ENCODE assay signal across 18 mouse cellular contexts in genomic region chr10:40185956-40186355, GRCm38 (mm10).
"Had no signal": no experiment of that assay in that cellular context is flagged by ENCODE, and none has a peak within 500 bp of the region (broad histone marks: within the 10 kb centered on the region; RNA-seq: fewer than 3 reads in every experiment).

No protein-coding gene starts in this region.

- H3K4me2 ChIP-seq: lung, embryonic 15.5 days; midbrain, embryonic 11.5 days; midbrain, embryonic 13.5 days; midbrain, embryonic 15.5 days; neural tube, embryonic 12.5 days had no signal

- H3K27ac ChIP-seq: lung, embryonic 15.5 days; macrophage; midbrain, embryonic 13.5 days; midbrain, embryonic 15.5 days; neural tube, embryonic 12.5 days had no signal

- H3K4me1 ChIP-seq: lung, embryonic 15.5 days; midbrain, embryonic 13.5 days; midbrain, embryonic 15.5 days; neural tube, embryonic 12.5 days had no signal

- H3K9me3 ChIP-seq: lung, embryonic 15.5 days; megakaryocyte, embryonic 14.5 days; midbrain, embryonic 13.5 days; midbrain, embryonic 15.5 days; neural tube, embryonic 12.5 days had no signal

- H3K27me3 ChIP-seq: midbrain, embryonic 13.5 days; midbrain, embryonic 15.5 days; neural tube, embryonic 12.5 days had no signal

- H3K9ac ChIP-seq: liver, postnatal 0 days; lung, embryonic 15.5 days; midbrain, embryonic 13.5 days; midbrain, embryonic 15.5 days; neural tube, embryonic 12.5 days had no signal

- H3K36me3 ChIP-seq: lung, embryonic 15.5 days; midbrain, embryonic 13.5 days; midbrain, embryonic 15.5 days; neural tube, embryonic 12.5 days had no signal

- H3K4me3 ChIP-seq: lung, embryonic 15.5 days; megakaryocyte, embryonic 14.5 days; midbrain, embryonic 13.5 days; midbrain, embryonic 15.5 days; neural tube, embryonic 12.5 days had no signal

- ATAC-seq: liver, postnatal 0 days; lung, postnatal 0 days; midbrain, embryonic 13.5 days; midbrain, embryonic 15.5 days had no signal

- DNase-seq: liver, postnatal 0 days; lung, adult 2 months; lung, postnatal 14 days; lung, postnatal 36 days; right cerebral cortex, postnatal 14 days; right cerebral cortex, postnatal 4 days; spleen, adult 18-20 months; thymus, adult 18-20 months; thymus, postnatal 14 days; thymus, postnatal 36 days had no signal
